Mouse (Mus musculus): Measurements from ENCODE around the gene Ccdc138. TPM values are rescaled to one million over a fixed set of nuclear protein-coding genes. Genes with fewer than 3 reads are reported as not detected.

Ccdc138 gene
- polyA plus RNA-seq, 1 experiment = 0.44 TPM

- H3K4me3 ChIP-seq = no peak overlapping the region
- TF ChIP-seq MAX (IDR thresholded peaks at IDR 0.05; ENCODE audit: low read depth) (no peak), MYOG (IDR thresholded peaks at IDR 0.05; ENCODE audit: control insufficient read depth in 1 of 3, insufficient read depth in 1 of 3, insufficient read length in 2 of 3, low read depth in 2 of 3) (no peak), POLR2AphosphoS2 (IDR thresholded peaks at IDR 0.05; ENCODE audit: insufficient read length, low read depth) (no peak), E2F4 (IDR thresholded peaks at IDR 0.05; ENCODE audit: insufficient read depth) (no peak), TCF3 (IDR thresholded peaks at IDR 0.05; ENCODE audit: insufficient read length, low read depth) (no peak), REST (IDR thresholded peaks at IDR 0.05; ENCODE audit: insufficient read depth, insufficient read length) (no peak), POLR2A (IDR thresholded peaks at IDR 0.05; ENCODE audit: insufficient read length, low read depth) (no peak), USF1 (IDR thresholded peaks at IDR 0.05; ENCODE audit: low read depth) (no peak), CEBPB (IDR thresholded peaks at IDR 0.05; ENCODE audit: insufficient read depth, poor library complexity, severe bottlenecking) (no peak), SRF (IDR thresholded peaks at IDR 0.05; ENCODE audit: control insufficient read depth, insufficient read length, low read depth) (no peak), MYOD1 (IDR thresholded peaks at IDR 0.05; ENCODE audit: control insufficient read depth in 1 of 3, insufficient read length in 2 of 3, low read depth in 2 of 3) (no peak), TCF12 (IDR thresholded peaks at IDR 0.05; ENCODE audit: insufficient read depth, poor library complexity, severe bottlenecking) (no peak)
- no peak overlapping the region for H3ac ChIP-seq (ENCODE audit: control insufficient read depth, insufficient read length)
- no peaks in the 10 kb centered on the region for H3K27me3 ChIP-seq (ENCODE audit: control insufficient read depth, insufficient read depth, insufficient read length)
- H3K36me3 ChIP-seq (ENCODE audit: control insufficient read depth, insufficient read depth) = no peaks in the 10 kb centered on the region
- no peaks in the 10 kb centered on the region for H3K79me2 ChIP-seq (ENCODE audit: control insufficient read depth, insufficient read depth)
- no peak overlapping the region for H3K4me2 ChIP-seq (ENCODE audit: low read depth)
Observed at GRCm38 (mm10) chr10:58624848-58625711, 127.3 kb downstream of the Ccdc138 start.

Other genes starting within 250 kb of the Ccdc138 start
- gene Gcc2, start 242.5 kb upstream of the Ccdc138 start, polyA plus RNA-seq (2012; fragmentation: generic; extraction: Trizol) = 4.0 TPM
- 23.0 TPM for gene Lims1, start 174.5 kb upstream of the Ccdc138 start, polyA plus RNA-seq (2012; fragmentation: generic; extraction: Trizol)
- gene Ranbp2, start 51.0 kb upstream of the Ccdc138 start, polyA plus RNA-seq (2012; fragmentation: generic; extraction: Trizol) = 7.8 TPM
- gene Edar, start 177.7 kb downstream of the Ccdc138 start, polyA plus RNA-seq (2012; fragmentation: generic; extraction: Trizol) = not detected
- not detected for gene Gm17542, start 220.3 kb downstream of the Ccdc138 start, polyA plus RNA-seq (2012; fragmentation: generic; extraction: Trizol)

Data from myocyte (in vitro differentiated cells).